Mouse (Mus musculus) kidney, adult 9 months (tissue): ENCODE measurements around the gene Carmil2.

ENCODE experiments used
- DNase-seq: peaks from one replicate; pipeline ENCODE4 v3.0.0; 2022

Carmil2 gene

DNA sequence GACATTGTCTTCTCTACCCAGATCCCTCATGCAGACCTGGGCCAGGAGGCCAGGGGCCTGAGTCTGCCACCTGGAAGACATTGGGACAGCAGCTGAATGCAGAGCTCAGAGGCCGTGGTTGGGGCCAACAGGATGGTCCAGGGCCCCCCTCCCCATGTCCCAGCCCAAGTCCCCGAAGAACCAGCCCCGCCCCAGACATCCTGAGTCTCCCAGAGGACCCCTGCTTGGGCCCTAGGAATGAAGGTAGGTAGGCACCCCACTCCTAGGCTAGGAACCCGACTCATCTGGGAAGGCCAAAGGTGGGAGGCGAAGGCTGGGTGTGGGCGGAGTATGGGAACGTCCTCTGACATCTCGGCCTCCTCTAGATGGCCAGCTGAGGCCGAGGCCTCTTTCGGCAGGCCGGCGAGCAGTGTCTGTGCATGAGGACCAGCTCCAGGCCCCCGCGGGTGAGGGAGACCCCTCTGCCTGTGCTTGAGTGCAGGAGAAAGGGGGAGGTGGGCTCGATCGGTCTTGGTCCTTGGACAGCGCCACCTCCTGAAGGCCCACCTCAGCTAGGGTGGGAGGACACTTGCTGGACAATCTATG is 11.2 kb downstream of the Carmil2 start:
- no peak for DNase-seq

DNA sequence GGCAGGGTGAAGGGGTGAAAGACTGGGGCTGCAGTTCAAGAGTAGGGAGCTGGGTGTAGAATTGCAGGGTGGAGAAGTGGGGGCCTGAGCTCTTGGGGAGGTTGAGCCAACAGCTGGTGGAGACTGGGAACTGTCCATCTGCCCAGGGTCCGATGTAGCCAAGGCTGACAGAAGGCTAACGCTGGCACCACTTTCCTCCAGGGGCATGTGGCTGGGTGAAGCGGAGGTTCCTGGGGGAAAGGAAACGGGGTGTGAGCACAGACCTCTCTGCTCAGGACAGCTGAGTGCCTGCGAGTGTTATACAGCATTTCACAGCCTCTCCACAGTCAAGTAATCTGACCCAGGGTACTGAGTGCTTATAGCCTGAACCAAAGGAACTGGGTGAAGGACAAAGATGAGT is 12.7 kb downstream of the Carmil2 start:
- DNase-seq, result no peak

DNA sequence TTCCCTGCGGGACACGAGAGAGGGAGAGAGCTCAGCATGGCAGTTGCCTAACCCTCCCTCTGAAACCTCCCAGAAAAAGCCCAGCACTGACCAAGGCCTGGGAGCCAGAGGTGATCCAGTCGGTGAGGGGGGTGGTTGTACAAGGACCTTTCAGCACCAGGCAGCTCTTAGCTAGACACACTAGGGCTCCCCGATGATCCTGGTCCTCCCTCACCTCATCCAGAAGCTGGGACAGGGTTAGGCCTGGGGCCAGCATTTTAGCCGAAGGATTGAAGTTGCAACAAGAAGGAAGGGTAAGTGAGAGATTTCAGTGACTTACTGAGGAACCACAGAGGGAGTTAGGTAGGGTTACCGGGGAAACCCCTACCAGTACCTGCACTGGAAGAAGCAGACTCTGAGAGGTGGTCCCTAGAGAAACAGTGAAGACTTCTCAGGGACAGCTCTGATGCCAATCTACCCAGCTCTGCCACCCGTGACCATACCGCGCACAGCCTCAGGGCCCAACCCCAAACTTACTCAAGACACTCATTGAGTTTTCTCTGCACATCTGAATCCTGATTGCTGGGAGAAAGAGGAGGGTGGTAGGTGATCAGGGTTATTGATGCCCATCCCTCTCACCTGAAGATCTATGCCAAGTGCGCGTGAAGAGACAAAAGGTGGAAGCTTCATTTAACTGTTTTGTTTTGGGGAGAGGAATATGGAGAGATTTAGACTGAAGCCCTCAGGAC is 13.6 kb downstream of the Carmil2 start:
- no peak for DNase-seq

DNA sequence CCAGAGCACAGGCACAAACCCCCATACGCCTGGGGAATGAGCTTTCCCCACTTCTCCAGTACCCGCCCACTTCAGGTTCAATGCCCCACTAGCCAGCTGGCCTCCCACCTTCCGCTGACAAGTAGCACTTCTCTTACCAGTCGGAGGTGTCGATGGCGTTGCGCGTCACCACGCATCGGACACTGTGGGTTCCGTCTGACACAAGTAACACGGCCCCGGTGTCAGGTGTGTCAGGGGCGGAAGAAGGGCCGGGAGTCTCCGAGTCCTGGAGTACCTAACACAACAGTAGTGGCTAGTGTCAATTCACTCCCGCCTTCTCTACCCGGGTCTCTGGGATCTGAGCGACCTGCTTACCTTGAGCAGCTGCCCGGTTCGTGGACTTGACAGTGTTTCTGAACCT is 14.5 kb downstream of the Carmil2 start:
- DNase-seq, result no peak

DNA sequence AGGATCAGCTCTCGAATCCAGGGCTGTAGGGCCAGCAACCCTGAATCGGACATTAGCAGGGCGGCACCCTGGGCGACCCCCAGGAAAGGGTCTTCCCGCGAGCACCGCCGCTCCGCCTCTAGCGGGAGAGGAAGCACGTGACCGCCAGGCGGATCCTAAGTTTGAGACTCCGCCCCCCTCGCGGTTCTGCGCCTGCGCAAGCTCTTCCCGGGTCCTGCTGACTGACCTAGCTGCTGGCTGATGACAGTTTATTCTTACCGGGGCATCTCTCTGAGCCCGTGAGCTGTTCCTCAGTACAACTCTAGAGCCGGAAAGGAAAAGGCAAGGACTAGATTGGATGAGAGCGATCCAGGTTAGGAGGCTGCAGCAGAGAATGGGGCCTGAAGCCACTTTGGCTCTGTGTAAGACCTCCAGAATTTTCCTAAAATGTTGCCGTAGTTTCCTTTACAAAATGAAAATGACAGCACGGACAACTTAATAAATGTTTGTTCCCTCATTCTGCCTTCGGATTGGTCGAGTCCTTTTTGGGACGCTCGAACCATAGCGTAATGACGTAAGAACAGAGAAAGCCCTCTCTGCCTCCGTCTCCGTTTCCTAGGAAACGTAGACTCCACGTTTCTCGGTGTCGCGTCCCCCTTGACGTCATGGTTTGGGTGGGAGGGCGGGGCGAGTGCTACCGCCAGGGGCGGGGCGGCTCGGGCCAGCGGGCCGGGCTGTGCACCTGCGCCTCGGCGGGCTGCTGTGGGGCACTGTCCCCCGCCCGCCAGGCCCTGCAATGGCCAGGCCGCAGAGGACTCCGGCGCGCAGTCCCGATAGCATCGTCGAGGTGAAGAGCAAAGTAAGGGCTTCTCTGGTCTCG is 15.1 kb downstream of the Carmil2 start, which contains the start of the genes Acd and Pard6a:
TSS of gene Acd (minus strand) at position 137 of the 859 bp plus-strand sequence.
TSS of gene Pard6a (plus strand) at position 183 of the 859 bp plus-strand sequence.
- peak; percentile 97 for DNase-seq

DNA sequence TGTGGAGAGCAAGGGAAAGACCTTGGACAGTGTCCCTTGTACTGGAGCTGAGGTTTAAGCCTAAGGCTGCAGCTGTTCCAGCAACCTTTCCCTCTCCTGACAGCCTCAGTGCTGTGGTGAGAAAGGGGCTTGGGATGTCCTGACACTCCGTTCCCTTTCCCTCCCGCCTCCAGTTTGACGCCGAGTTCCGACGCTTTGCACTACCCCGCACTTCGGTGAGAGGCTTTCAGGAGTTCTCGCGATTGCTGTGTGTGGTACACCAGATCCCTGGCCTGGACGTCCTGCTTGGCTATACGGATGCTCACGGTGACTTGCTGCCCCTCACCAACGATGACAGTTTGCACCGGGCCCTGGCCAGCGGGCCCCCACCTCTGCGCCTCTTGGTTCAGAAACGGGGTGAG is 15.9 kb downstream of the Carmil2 start:
- no peak for DNase-seq

DNA sequence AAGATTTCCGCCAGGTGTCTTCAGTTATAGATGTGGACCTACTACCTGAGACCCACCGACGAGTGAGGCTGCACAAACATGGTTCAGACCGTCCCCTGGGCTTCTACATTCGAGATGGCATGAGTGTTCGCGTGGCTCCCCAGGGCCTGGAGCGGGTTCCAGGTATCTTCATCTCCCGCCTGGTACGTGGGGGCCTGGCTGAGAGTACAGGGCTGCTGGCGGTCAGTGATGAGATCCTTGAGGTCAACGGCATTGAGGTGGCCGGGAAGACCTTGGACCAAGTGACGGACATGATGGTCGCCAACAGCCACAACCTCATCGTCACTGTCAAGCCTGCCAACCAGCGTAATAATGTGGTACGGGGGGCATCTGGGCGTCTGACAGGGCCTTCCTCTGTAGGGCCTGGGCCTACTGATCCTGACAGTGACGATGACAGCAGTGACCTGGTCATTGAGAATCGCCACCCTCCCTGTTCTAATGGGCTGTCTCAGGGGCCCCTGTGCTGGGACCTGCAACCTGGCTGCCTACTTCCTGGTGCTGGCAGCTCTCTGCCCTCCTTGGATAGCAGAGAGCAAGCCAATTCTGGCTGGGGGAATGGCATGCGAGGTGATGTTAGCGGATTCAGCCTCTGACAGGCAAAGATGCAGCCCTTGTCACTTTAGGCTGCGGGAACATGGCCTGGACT is 16.8 kb downstream of the Carmil2 start:
- DNase-seq, result no peak

DNA sequence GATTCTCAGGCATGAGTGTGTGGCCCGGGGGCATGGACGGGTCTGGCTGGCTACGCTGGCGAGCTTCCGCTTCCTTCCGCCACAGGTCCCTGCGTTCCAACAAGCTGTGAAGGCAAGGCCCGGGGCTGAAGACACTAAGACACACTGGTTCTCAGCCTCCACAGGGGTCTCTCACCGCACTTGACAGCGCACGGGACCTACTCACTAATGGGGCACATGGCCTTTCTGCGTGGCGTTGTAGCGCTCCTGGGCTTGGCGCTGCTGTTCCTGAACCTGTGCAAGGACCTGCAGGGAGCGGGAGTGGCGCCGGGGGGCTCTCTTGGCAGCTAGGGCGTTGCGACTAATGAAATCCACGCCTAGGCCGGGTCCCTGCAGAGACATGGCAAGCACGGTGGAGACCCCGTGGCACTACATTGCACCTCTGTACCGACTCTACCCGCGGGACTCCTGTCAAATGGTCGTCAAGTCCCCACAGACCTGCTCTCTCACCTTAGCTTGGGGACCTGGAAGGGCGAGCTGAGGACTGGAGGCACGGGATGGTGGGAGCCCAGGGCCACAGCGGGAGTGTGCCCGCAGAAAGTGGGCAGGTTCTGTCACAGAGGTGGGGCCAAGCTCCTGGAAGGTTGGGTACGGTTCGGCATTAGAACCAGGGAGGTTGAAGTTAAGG is 18.2 kb downstream of the Carmil2 start:
- no peak for DNase-seq

DNA sequence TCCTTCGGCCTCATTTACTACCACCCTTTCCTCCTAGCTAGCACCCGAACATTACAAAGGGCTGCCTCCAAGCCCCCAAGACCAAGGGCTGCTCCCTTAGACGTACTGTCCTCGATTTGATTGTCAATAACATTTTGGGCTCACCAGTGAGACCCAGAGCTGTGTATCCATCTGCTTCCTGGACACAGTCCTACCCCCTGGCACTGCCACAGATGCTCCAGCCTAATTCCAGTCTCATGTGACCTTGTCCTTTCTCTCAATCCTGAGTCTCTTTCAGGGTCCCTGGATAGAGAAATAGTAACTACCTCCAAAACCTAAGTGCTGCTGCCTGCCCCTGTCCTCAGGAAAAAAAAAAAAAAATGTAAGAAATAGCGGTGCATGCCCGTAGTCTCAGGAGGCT is 18.9 kb downstream of the Carmil2 start:
- DNase-seq, result no peak

DNA sequence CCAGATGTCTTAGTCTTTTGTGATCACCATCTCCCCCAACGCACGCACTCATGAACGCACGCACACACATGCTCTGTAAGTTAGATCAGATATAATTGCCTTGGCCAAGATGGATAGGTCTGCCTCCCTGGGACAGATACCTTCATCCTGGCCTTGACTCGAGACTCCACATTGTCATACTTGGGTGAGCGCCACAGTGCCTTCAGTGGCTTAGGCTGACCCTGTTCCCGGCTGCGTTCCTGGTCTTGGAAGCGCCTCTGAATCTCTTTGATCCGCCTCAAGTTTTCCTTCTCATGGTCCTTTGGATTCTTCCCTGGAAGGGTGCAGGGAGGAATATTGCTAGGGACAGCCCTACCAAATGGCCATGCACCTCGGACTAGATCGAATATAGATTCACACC is 20.4 kb downstream of the Carmil2 start:
- no peak for DNase-seq

DNA sequence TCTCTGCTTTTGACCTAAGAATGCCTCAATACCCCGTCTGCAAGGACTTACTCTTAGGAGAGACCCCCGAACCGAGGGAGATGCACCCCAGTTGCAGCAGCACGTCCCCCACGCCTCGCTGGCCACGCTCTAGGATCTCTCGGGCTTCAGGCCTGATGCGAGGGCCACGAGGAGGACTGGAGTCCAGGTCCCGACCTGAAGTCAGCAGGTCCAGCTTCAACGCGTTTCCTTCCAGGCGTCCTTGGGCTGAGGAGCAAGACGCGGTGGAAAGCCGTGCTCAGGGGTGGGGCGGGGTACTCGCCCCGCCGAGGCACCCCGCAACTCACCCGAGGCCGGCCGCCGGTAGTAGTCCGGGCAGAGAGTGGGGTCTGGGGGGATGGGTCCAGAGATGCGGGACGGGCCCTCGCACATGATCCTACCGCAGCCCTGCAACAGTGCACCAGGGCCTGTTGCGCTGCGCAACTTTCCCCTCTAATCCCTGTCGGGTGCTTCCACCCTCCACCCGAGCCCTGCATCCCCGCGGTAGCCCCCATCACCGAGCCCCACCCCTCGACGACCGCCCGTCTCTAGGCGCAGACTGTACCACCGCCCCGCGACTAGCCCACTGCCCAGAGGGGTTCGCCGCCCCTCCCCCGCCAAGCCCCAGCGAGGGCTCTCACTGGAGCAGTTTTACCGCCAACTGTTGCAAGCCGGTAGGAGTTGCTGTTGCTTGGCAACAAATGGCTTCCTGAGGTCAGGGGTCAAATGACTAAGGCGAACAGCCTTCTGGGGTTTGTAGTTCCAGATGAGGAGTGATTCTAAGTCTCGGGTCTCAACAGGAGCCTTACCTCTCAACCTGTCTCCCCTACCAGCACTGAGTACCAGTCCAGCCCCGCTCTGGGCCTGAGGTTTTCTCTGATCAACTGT is 21.7 kb downstream of the Carmil2 start, which contains the start of the genes 4933405L10Rik and Enkd1:
TSS of gene 4933405L10Rik (plus strand) at position 158 of the 906 bp plus-strand sequence.
TSS of gene Enkd1 (minus strand) at position 713 of the 906 bp plus-strand sequence.
- peak; percentile 94 for DNase-seq

DNA sequence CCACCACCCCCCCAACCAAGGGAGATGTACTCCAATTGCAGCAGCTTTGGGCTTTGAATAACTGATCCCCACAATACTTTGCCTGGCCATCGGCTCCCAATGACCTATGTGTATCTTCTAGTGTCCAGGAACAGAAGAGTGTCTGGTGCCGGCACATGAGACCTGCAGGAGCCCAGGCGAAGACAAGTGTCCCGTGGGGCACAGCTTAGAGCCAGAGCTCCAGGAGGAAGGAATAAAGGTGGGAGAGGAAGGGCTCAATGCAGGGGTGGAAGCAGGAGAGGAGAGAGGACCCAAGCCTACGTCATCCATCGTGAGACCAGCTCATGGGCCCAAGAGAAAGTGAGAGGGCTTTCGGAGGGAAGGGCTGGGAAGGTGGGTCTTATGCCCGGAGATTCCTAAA is 22.6 kb downstream of the Carmil2 start:
- no peak for DNase-seq

DNA sequence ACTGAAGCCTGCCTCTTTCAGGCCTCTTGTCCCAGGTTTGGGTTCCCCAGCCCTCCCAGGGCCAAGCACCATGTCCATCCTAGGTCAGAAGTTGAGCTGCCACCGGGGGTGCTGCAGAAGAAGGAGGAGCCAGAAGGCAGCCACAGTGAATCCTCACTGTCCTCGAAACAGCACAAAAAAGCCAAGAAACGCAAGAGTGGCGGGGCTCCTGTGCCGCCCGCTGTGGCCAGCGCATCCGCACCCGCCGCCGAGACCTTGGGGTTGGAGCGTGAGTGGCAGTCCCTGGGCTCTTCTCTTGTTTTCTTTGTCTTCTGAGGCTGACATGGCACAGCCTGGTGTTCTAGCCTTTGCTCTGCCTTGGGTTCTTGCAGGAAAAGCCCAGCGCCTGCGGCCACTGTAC is 23.2 kb downstream of the Carmil2 start:
- DNase-seq, result no peak

DNA sequence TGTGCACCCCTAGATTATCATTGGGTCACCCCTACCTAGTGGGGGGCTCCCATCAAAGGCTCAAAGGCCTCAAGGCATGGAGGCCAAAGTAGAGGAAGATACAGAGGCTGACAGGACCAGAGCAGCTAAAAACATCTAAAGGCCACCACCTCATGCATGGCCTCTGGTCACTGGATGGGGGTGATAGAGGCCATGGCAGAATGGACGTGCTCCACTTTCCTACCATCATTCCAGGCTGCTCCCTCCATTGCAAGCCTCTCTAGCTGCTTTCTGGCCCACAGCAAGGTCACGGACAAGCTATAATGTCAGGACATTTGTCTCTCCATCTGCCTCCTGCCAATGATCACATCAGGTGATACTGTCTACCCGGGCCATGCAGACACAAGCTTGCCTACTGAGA is 26.2 kb downstream of the Carmil2 start:
- DNase-seq, result no peak

DNA sequence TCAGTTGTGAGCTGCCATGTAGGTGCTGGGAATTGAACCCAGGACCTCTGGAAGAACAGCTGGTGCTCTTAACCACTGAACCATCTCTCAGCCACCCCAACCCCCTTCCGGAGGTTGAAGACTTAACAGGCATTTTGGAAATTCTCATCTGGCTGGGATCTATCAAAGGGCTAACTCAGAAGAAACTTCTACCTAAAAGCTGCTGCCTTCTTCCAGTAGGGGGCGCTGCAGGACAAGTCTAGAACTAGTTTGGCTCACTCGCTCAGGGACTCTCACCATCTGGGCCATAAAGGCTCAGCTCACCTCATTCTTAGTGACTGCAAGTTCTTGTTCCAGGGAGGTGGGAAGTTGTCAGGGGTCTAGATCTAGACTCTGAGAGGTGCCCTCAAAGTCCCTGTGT is 28.1 kb downstream of the Carmil2 start:
- DNase-seq, result peak; percentile 89

DNA sequence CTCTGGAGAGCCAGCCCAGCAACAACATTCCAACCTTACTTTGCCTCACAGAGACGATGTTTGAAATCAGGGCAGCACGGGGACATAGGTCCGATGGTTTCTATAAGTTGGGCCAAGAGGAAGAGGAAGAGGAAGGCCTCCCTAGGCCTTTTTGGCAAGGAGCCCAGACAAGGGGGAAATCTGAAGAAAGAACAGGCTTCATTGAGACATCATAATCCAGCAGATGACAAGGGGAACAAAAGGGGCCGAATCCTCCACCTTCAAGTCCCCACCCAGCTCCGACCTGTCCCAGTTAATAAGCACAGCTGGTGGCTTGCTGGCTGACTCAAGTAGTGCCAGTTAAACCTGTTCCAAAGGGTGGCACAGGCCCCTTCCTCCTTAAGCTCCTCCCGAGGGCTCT is 29.0 kb downstream of the Carmil2 start:
- no peak for DNase-seq

DNA sequence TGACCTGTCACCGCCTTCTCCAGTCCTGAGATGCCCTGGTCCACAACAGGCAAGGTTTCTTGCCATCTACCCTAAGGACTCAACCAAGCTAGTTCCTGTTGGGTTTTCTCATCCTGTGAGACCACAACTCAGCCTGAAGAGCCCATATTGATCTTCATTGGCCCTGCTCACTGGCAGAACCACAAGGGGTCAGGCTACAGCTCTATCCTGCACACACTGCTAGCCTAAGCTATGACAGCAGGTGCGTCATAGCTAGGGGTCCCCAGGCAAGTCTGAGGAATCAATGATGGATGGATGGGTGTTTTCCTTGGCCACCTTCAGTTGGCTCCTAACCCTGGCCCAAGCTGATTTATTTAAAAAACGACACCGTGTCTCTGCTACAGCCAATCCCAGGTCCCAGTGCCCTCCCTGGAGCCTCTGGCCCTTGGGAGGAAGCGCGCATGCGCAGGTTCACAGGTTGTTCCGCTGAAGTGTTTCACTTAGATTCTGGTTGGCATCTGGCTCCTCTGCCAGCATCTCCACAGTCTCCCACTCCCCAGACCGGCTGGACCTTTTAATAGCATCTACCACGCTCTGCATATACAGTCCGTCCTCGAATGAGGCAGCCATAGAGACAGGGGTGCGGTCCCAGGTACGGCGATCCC is 30.4 kb downstream of the Carmil2 start:
- DNase-seq, result no peak

DNA sequence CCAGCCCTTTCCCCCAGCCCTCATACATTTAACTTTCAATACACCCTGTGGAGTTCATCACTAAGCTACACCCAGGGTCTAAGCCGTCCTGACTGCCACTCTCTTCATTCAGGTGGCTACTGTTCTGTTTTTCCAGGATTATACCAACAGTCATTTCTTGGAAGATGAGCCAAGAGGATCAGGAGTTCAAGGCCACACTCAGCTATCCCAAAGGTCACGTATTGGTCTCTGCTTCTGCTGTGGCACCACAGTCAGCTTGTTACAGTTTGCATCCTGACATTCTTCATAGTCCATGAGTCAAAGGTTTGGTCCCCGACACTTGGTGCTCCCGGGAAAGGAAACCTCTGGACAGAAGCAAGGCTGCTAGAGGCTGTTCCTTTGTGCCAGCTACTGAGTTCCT is 33.6 kb downstream of the Carmil2 start:
- DNase-seq, result no peak

DNA sequence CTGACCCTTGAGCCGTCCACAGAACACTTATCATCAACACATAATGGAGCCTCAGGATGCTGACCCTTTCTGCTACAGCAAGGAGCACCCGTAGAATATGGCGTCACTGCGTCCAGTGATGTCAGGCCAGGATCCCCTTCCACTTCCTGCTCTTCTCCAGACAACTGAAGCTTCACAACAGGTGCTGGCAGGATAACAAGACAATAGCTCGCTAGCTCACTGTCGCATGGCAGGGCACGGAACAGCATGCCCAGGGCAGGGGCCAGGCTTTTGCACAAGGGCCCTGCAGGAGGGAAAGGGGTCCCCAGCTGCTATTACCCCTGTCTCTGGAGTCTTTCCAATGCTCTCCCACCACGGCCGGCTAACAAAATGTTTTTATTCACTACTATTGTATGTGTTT is 36.8 kb downstream of the Carmil2 start:
- DNase-seq, result no peak

DNA sequence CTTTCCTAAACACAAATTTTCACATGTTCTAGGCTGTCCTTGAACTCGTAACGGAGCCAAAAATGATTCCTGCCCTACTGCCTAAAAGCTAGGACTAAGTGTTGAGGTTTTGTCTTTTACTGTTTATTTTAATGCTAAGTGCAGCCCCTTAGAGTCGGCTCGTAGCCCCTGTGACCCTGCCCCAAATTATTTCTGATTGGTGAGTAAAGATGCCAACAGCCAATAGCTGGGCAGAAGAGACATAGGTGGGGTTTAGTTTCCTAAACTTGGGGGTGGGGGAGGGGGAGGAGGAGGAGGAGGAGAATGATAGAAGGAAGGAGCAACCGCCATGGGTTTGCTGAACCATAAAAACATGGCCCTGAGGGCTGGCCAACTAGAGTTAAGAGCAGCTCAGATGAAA is 39.7 kb downstream of the Carmil2 start:
- no peak for DNase-seq
